In genomic region chr9:64531935-64532334, GRCm38 (mm10) we compare ENCODE assay signal across 22 mouse cellular contexts.
A peak's percentile ranks its signal among the peaks of the same experiment; 100 is the strongest.
DNase-seq lines count a peak whose midpoint lies in the region; ATAC-seq and TF ChIP-seq lines count a peak whose summit lies in the region.
"Had no signal": no experiment of that assay in that cellular context is flagged by ENCODE, and none has a peak within 500 bp of the region (broad histone marks: within the 10 kb centered on the region; RNA-seq: fewer than 3 reads in every experiment).

No protein-coding gene starts in this region.

- H3K79me2 ChIP-seq in MEL (ENCODE audit: control insufficient read depth, insufficient read depth, low read length, poor library complexity): no peaks in the 10 kb centered on the region

- TF ChIP-seq POLR2A in limb, embryonic 14.5 days (IDR thresholded peaks at IDR 0.05; ENCODE audit: borderline replicate concordance, extremely low read depth, insufficient read depth, insufficient read length): no peak
- no peak for TF ChIP-seq POLR2A in MEL (IDR thresholded peaks at IDR 0.05; ENCODE audit: control insufficient read depth in 1 of 2, insufficient read depth in 1 of 2, low read depth in 1 of 2, low read length in 2 of 2, poor library complexity in 1 of 2)

- H3K27ac ChIP-seq in heart, postnatal 0 days (ENCODE audit: low read depth): no peak overlapping the region
- no peak overlapping the region for H3K27ac ChIP-seq in limb, embryonic 14.5 days (replicated peaks; ENCODE audit: low read depth, low read length)
- no peak overlapping the region for H3K27ac ChIP-seq in limb, embryonic 10.5 days
- no peak overlapping the region for H3K27ac ChIP-seq in MEL (ENCODE audit: control insufficient read depth, low read depth, low read length)
- peak overlapping the region; percentile 100 for H3K27ac ChIP-seq in liver, embryonic 14.5 days
- H3K27ac ChIP-seq: embryonic facial prominence, embryonic 13.5 days; gastrocnemius, adult 2 months; hindbrain, embryonic 13.5 days; intestine, embryonic 15.5 days; kidney, embryonic 15.5 days; stomach, embryonic 15.5 days had no signal

- H3K4me2 ChIP-seq in heart, postnatal 0 days (ENCODE audit: low read depth, low read length): no peak overlapping the region
- H3K4me2 ChIP-seq in limb, embryonic 14.5 days (replicated peaks; ENCODE audit: low read depth, low read length, severe bottlenecking): no peak overlapping the region
- H3K4me2 ChIP-seq in liver, embryonic 14.5 days (ENCODE audit: low read depth): no peak overlapping the region
- H3K4me2 ChIP-seq: embryonic facial prominence, embryonic 13.5 days; hindbrain, embryonic 13.5 days; intestine, embryonic 15.5 days; kidney, embryonic 15.5 days; stomach, embryonic 15.5 days had no signal

- 0 out of 2 replicates have a peak, but pooled peaks cover 7% of the 10 kb centered on the region for H3K27me3 ChIP-seq in heart, postnatal 0 days (ENCODE audit: control insufficient read depth, insufficient read depth, low read length)
- H3K27me3 ChIP-seq in limb, embryonic 14.5 days (ENCODE audit: control insufficient read depth, insufficient read depth, low read length): no peaks in the 10 kb centered on the region
- peaks cover 19% of the 10 kb centered on the region for H3K27me3 ChIP-seq in limb, embryonic 10.5 days (ENCODE audit: low read depth, poor library complexity, severe bottlenecking)
- H3K27me3 ChIP-seq in MEL (ENCODE audit: control insufficient read depth in 1 of 2, insufficient read depth in 2 of 2, low read length in 2 of 2): no peaks in the 10 kb centered on the region; a peak in 1 of 4 replicates
- no peaks in the 10 kb centered on the region for H3K27me3 ChIP-seq in liver, embryonic 14.5 days (ENCODE audit: control insufficient read depth, insufficient read depth, low read length)
- H3K27me3 ChIP-seq: embryonic facial prominence, embryonic 13.5 days; intestine, embryonic 15.5 days; stomach, embryonic 15.5 days had no signal

- H3K4me3 ChIP-seq in heart, postnatal 0 days (ENCODE audit: low read depth, low read length): no peak overlapping the region
- no peak overlapping the region for H3K4me3 ChIP-seq in limb, embryonic 14.5 days (replicated peaks; ENCODE audit: low read length)
- H3K4me3 ChIP-seq in limb, embryonic 10.5 days: no peak overlapping the region
- no peak overlapping the region for H3K4me3 ChIP-seq in MEL (ENCODE audit: control insufficient read depth in 1 of 2, insufficient read depth in 1 of 2, low read depth in 2 of 2, low read length in 2 of 2)
- H3K4me3 ChIP-seq in liver, embryonic 14.5 days (ENCODE audit: insufficient read depth in 1 of 2, low read depth in 2 of 2, low read length in 2 of 2): no peak overlapping the region
- H3K4me3 ChIP-seq: embryonic facial prominence, embryonic 13.5 days; gastrocnemius, adult 2 months; hindbrain, embryonic 13.5 days; intestine, embryonic 15.5 days; kidney, embryonic 15.5 days; stomach, embryonic 15.5 days had no signal

- no peak for TF ChIP-seq EP300 in heart, postnatal 0 days (IDR thresholded peaks at IDR 0.05; ENCODE audit: low read depth)
- TF ChIP-seq EP300 in MEL (IDR thresholded peaks at IDR 0.05; ENCODE audit: low read depth in 1 of 2, low read length in 2 of 2): no peak
- TF ChIP-seq EP300 in liver, embryonic 14.5 days (IDR thresholded peaks at IDR 0.05; ENCODE audit: low read depth): no peak

- no peak for TF ChIP-seq RAD21 in MEL (IDR thresholded peaks at IDR 0.05; ENCODE audit: low read depth, low read length)

- WGBS in heart, postnatal 0 days: 68% methylated on average over 3 of the region's 3 CpGs
- 81% methylated on average over 3 of the region's 3 CpGs for WGBS in limb, embryonic 14.5 days
- 86% methylated on average over 3 of the region's 3 CpGs for WGBS in limb, embryonic 10.5 days
- WGBS in liver, embryonic 14.5 days (ENCODE audit: insufficient replicate concordance): 81% methylated on average over 3 of the region's 3 CpGs

- no peak for TF ChIP-seq CTCF in heart, postnatal 0 days (IDR thresholded peaks at IDR 0.05; ENCODE audit: low read depth)
- no peak for TF ChIP-seq CTCF in MEL (IDR thresholded peaks at IDR 0.05 in 2 of 3, conservative IDR thresholded peaks at IDR 0.05 in 1 of 3; ENCODE audit: control insufficient read depth in 1 of 3, insufficient read depth in 1 of 3, low read depth in 2 of 3, low read length in 3 of 3, poor library complexity in 1 of 3, severe bottlenecking in 1 of 3)
- TF ChIP-seq CTCF in liver, embryonic 14.5 days (IDR thresholded peaks at IDR 0.05; ENCODE audit: low read depth): no peak

- no peak overlapping the region for H3K9ac ChIP-seq in heart, postnatal 0 days (replicated peaks; ENCODE audit: low read depth, low read length)
- no peak overlapping the region for H3K9ac ChIP-seq in limb, embryonic 14.5 days (ENCODE audit: low read depth, low read length, severe bottlenecking)
- no peak overlapping the region for H3K9ac ChIP-seq in MEL (ENCODE audit: control insufficient read depth, low read depth, low read length, poor library complexity, severe bottlenecking)
- no peak overlapping the region for H3K9ac ChIP-seq in liver, embryonic 14.5 days (replicated peaks)
- H3K9ac ChIP-seq: embryonic facial prominence, embryonic 13.5 days; forebrain, postnatal 0 days; hindbrain, embryonic 13.5 days; intestine, embryonic 15.5 days; kidney, embryonic 15.5 days; stomach, embryonic 15.5 days had no signal

- ATAC-seq in heart, postnatal 0 days (ENCODE audit: insufficient read depth, low read depth): peak; percentile 17; the same call in 1 of the 2 replicates
- ATAC-seq in limb, embryonic 14.5 days (ENCODE audit: low FRiP score, low read depth): no peak
- no peak for ATAC-seq in liver, embryonic 14.5 days (ENCODE audit: insufficient read depth)
- ATAC-seq: activated CD4-positive, CD25-positive, alpha-beta regulatory T cell, adult 4 months; forebrain, postnatal 0 days had no signal

- DNase-seq in heart, postnatal 0 days (ENCODE audit: low spot score): no peak
- no peak for DNase-seq in heart, postnatal 4 days
- peak; percentile 29 for DNase-seq in limb, embryonic 14.5 days (ENCODE audit: low spot score)
- no peak for DNase-seq in limb, embryonic 10.5 days (ENCODE audit: low spot score)
- DNase-seq in MEL (ENCODE audit: low read depth, low spot score): no peak
- DNase-seq in liver, embryonic 14.5 days (ENCODE audit: low read depth in 3 of 3, low spot score in 3 of 3): no peak
- DNase-seq in thymus, postnatal 0 days (ENCODE audit: low spot score): no peak
- no peak for DNase-seq in thymus, postnatal 36 days
- DNase-seq: adrenal gland, postnatal 10 days; cerebellum, adult 9-11 months; forebrain, postnatal 0 days; gastrocnemius, adult 2 months; heart, adult 11 months; lung, adult 18-20 months; retina, postnatal 1 day; thymus, adult 18-20 months had no signal

- no peaks in the 10 kb centered on the region for H3K36me3 ChIP-seq in heart, postnatal 0 days (replicated peaks; ENCODE audit: control insufficient read depth, insufficient read depth, low read length)
- H3K36me3 ChIP-seq in limb, embryonic 14.5 days (ENCODE audit: control insufficient read depth, insufficient read depth, low read length): no peaks in the 10 kb centered on the region
- no peaks in the 10 kb centered on the region for H3K36me3 ChIP-seq in limb, embryonic 10.5 days
- H3K36me3 ChIP-seq in MEL (ENCODE audit: control insufficient read depth in 1 of 2, insufficient read depth in 2 of 2, low read length in 2 of 2): peaks cover 0 to 18% of the 10 kb centered on the region in 2 experiments; a peak in 2 of 4 replicates
- no peaks in the 10 kb centered on the region for H3K36me3 ChIP-seq in liver, embryonic 14.5 days (replicated peaks; ENCODE audit: control insufficient read depth, insufficient read depth, low read depth)
- H3K36me3 ChIP-seq: embryonic facial prominence, embryonic 13.5 days; hindbrain, embryonic 13.5 days; intestine, embryonic 15.5 days; kidney, embryonic 15.5 days; stomach, embryonic 15.5 days had no signal

- H3K4me1 ChIP-seq in heart, postnatal 0 days (ENCODE audit: control insufficient read depth, insufficient read depth): no peaks in the 10 kb centered on the region
- no peaks in the 10 kb centered on the region for H3K4me1 ChIP-seq in limb, embryonic 14.5 days (ENCODE audit: control insufficient read depth, insufficient read depth, low read length)
- H3K4me1 ChIP-seq in limb, embryonic 10.5 days: peaks cover 43% of the 10 kb centered on the region
- peaks cover 18 to 27% of the 10 kb centered on the region in 2 experiments for H3K4me1 ChIP-seq in MEL (ENCODE audit: control insufficient read depth in 1 of 2, insufficient read depth in 2 of 2, low read length in 2 of 2)
- peaks cover 56 to 58% of the 10 kb centered on the region in 2 experiments for H3K4me1 ChIP-seq in liver, embryonic 14.5 days (replicated peaks; ENCODE audit: control insufficient read depth in 2 of 2, insufficient read depth in 2 of 2, low read length in 1 of 2)
- H3K4me1 ChIP-seq: stomach, embryonic 15.5 days had no signal

- no peaks in the 10 kb centered on the region for H3K9me3 ChIP-seq in heart, postnatal 0 days (replicated peaks; ENCODE audit: control insufficient read depth, low read length)
- no peaks in the 10 kb centered on the region for H3K9me3 ChIP-seq in limb, embryonic 14.5 days (ENCODE audit: control insufficient read depth, low read length)
- H3K9me3 ChIP-seq in limb, embryonic 10.5 days (replicated peaks): no peaks in the 10 kb centered on the region
- no peaks in the 10 kb centered on the region for H3K9me3 ChIP-seq in MEL (replicated peaks; ENCODE audit: insufficient read depth, low read length)
- H3K9me3 ChIP-seq in liver, embryonic 14.5 days (ENCODE audit: control insufficient read depth, low read length): no peaks in the 10 kb centered on the region
- H3K9me3 ChIP-seq: embryonic facial prominence, embryonic 13.5 days; hindbrain, embryonic 13.5 days; intestine, embryonic 15.5 days; kidney, embryonic 15.5 days; stomach, embryonic 15.5 days had no signal

TF ChIP-seq in MEL, 35 proteins besides CTCF, POLR2A, EP300 and RAD21:
- TF ChIP-seq USF2 (IDR thresholded peaks at IDR 0.05; ENCODE audit: borderline replicate concordance in 1 of 2, insufficient read depth in 1 of 2, low read depth in 1 of 2, low read length in 2 of 2) (peak in 1 of 2 experiments; percentile 73; a peak in 1 of 4 replicates), ELF1 (IDR thresholded peaks at IDR 0.05; ENCODE audit: low read depth, low read length) (no peak), GATA1 (IDR thresholded peaks at IDR 0.05; ENCODE audit: low read depth, low read length) (no peak), USF1 (IDR thresholded peaks at IDR 0.05; ENCODE audit: low read depth, low read length) (peak; percentile 83), ZC3H11A (IDR thresholded peaks at IDR 0.05; ENCODE audit: low read depth, low read length) (no peak)
